Mouse (Mus musculus) 3134 (cell line): ENCODE results near the gene Vmn2r110.

Source experiments
- DNase-seq: peaks from one replicate; pipeline ENCODE4 v3.0.0-alpha.2; 2011; ENCODE audit warnings: low spot score; ENCODE audit not compliant: insufficient read length; ENCODE audit errors: extremely low read depth

Vmn2r110 gene

DNA sequence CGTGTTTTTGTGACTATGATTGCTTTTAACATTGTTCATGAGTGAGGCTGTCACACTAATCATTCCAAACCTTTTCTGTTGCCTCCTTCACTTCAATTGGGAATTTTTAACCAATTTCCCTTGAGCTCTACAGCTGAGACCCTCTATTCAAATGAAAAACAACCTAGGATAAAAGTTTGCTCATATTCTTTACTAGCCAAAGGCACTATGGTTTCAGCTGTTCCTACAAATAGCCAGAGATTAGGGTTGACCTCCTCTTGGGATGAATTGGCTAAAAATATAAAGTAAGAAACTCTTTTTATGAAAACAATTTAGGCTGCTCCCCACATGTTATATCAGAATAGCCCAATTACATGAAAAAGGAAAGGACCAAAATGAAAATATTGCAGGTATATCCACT is at the start of gene Vmn2r110:
TSS of gene Vmn2r110 (minus strand) at position 101 of the 400 bp plus-strand sequence.
- DNase-seq, result no peak

DNA sequence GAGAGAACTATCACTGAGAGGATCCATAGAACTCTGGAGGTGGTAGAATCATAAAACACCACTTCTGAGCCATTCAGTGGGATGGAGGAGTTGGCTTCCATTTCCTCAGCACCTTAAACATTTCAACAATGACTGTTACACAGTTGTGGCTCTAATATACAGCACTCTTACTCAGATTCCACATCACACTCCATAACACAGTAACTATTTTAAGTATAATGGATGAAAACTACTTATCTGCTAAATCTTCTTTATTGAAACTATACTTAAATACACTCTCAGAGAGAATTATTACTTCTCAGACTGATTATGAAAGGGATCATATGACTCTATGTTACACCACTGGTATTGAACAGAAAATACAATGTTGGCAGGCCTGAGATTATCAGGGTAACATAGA is 28.6 kb upstream of the Vmn2r110 start, which contains the start of gene Fpr-rs3:
TSS of gene Fpr-rs3 (minus strand) at position 101 of the 400 bp plus-strand sequence.
- no peak for DNase-seq

DNA sequence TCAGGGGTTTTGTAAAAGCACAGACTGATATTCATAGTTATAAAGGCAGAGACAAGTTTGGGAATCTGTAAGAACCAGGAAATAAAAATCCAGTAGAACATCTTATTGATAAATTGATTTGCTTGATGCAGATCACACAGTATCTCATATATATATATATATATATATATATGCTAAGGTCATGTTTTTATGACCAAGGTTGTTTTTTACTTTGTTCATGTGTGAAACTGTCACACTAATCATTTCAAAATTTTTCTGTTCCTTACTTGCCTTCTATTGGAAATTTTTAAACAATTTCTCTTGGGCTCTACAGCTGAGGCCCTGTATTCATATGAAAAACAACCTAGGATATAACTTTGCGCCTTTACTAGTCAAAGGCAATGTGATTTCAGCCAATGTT is 31.6 kb downstream of the Vmn2r110 start, which contains the start of gene Vmn2r109:
TSS of gene Vmn2r109 (minus strand) at position 101 of the 400 bp plus-strand sequence.
- DNase-seq, result no peak
